Mouse (Mus musculus) limb, embryonic 14.5 days (tissue): ENCODE results near the gene Scrn1. TPM values are rescaled to one million over a fixed set of nuclear protein-coding genes. Genes with fewer than 3 reads are reported as not detected.

Source experiments
- ATAC-seq: fragments of 200-750 bp; cut with Nextera tagmentation; 2 replicates; pipeline ENCODE4 v1.8.0; 2017; ENCODE audit warnings: low read depth, moderate number of reproducible peaks, moderate TSS enrichment; ENCODE audit not compliant: low FRiP score
- DNase-seq: peaks from one replicate; pipeline ENCODE4 v3.0.0-alpha.2; 2015; ENCODE audit warnings: low spot score
- H3K27ac ChIP-seq: fragments of 300-500 bp; sonication (generic); replicated peaks from 2 replicates; pipeline ENCODE4 v1.5.1; 2014; ENCODE audit warnings: low read depth, mild to moderate bottlenecking, low read length, moderate library complexity, mixed read lengths
- H3K27me3 ChIP-seq: fragments of 300-500 bp; sonication (generic); 2 replicates; pipeline ENCODE4 v1.6.1; 2014; ENCODE audit warnings: low read length, mixed read lengths; ENCODE audit not compliant: control insufficient read depth, insufficient read depth
- H3K36me3 ChIP-seq: fragments of 300-500 bp; sonication (generic); 2 replicates; pipeline ENCODE4 v1.6.1; 2014; ENCODE audit warnings: mild to moderate bottlenecking, low read length, moderate library complexity, mixed read lengths; ENCODE audit not compliant: control insufficient read depth, insufficient read depth
- H3K4me1 ChIP-seq: fragments of 300-500 bp; sonication (generic); 2 replicates; pipeline ENCODE4 v1.6.1; 2014; ENCODE audit warnings: antibody characterized with exemption, low read length, mixed read lengths; ENCODE audit not compliant: control insufficient read depth, insufficient read depth
- H3K4me2 ChIP-seq: fragments of 300-500 bp; sonication (generic); replicated peaks from 2 replicates; pipeline ENCODE4 v1.6.1; 2014; ENCODE audit warnings: low read depth, mild to moderate bottlenecking, low read length, moderate library complexity; ENCODE audit not compliant: severe bottlenecking
- H3K4me3 ChIP-seq: fragments of 300-500 bp; sonication (generic); replicated peaks from 2 replicates; pipeline ENCODE4 v1.5.1; 2014; ENCODE audit warnings: low read length
- H3K9ac ChIP-seq: fragments of 300-500 bp; sonication (generic); 2 replicates; pipeline ENCODE4 v1.6.1; 2014; ENCODE audit warnings: mild to moderate bottlenecking, low read depth, low read length, moderate library complexity; ENCODE audit not compliant: severe bottlenecking
- H3K9me3 ChIP-seq: fragments of 300-500 bp; sonication (generic); 2 replicates; pipeline ENCODE4 v1.6.1; 2016; ENCODE audit warnings: low read length; ENCODE audit not compliant: control insufficient read depth
- POLR2A ChIP-seq: fragments of 200-500 bp; IDR thresholded peaks from 2 replicates; pipeline ENCODE4 v1.8.0; 2012; ENCODE audit warnings: inconsistent platforms, mild to moderate bottlenecking, moderate library complexity, borderline replicate concordance; ENCODE audit not compliant: insufficient read depth, insufficient read length; ENCODE audit errors: extremely low read depth
- WGBS: fragments of 180-500 bp; shearing (Covaris S2); extraction: QIAGEN DNeasy Blood & Tissue Kit; methylation state at CpG from one replicate; pipeline ENCODE4 v1.1.7; 2014; 5-methylcytosine and 5-hydroxymethylcytosine counted together
- polyA plus RNA-seq, 2 experiments: library from polyadenylated mRNA; depleted of rRNA in 1 of 2; stranded (reverse) in 1 of 2; unstranded in 1 of 2; fragments of >200 nt; fragmentation: Nextera tagmentation in 1 of 2; extraction: Ambion mirVana in 1 of 2; gene quantifications; 2 replicates each; pipeline versions ENCODE4 v1.2.1 to v1.2.3; 2012 to 2014

The Scrn1 gene
- polyA plus RNA-seq, 2 experiments = 6.3 to 8.0 TPM

DNA sequence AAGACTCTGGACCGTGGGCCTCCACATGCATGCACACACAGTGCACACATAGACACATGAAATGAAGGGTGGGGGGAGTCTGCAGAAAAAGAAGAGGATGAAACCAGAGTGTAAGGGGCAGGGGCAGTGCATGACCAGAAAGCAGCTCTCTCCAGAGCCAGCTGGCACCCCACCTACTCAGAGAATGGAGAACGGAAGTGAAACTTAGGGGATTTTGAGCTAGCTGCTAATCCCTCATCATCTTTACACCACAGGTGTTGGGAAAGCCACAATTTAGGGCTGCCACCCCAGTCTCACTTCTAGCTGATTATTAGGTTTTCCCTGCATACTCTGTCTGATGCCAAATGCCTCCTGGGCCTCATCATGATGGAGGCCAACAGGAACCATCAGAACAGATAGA lies 36.1 kb downstream of the Scrn1 start:
- H3K4me1 ChIP-seq = no peaks in the 10 kb centered on the region
- no peak for TF ChIP-seq POLR2A
- WGBS = 57% methylated on average over 2 of the region's 2 CpGs

GRCm38 (mm10) chr6:54528666-54529065 lies 37.6 kb downstream of the Scrn1 start:
- H3K27me3 ChIP-seq = no peaks in the 10 kb centered on the region
- DNase-seq (no peak), ATAC-seq (no peak)
- no peak overlapping the region for H3K27ac ChIP-seq
- no peaks in the 10 kb centered on the region for H3K4me1 ChIP-seq
- no peak for TF ChIP-seq POLR2A
- H3K9ac ChIP-seq = no peak overlapping the region
- 89% methylated on average over 8 of the region's 8 CpGs for WGBS
- no peaks in the 10 kb centered on the region for H3K9me3 ChIP-seq
- no peak overlapping the region for H3K4me3 ChIP-seq
- no peak overlapping the region for H3K4me2 ChIP-seq
- no peaks in the 10 kb centered on the region for H3K36me3 ChIP-seq

More for the DNA sequence above, 36.1 kb downstream of the Scrn1 start:
- no peak overlapping the region for H3K4me2 ChIP-seq
- H3K9me3 ChIP-seq = no peaks in the 10 kb centered on the region
- no peak overlapping the region for H3K27ac ChIP-seq
- H3K9ac ChIP-seq = no peak overlapping the region
- H3K36me3 ChIP-seq = no peaks in the 10 kb centered on the region
- ATAC-seq (no peak), DNase-seq (no peak)
- no peak overlapping the region for H3K4me3 ChIP-seq
- no peaks in the 10 kb centered on the region for H3K27me3 ChIP-seq

DNA sequence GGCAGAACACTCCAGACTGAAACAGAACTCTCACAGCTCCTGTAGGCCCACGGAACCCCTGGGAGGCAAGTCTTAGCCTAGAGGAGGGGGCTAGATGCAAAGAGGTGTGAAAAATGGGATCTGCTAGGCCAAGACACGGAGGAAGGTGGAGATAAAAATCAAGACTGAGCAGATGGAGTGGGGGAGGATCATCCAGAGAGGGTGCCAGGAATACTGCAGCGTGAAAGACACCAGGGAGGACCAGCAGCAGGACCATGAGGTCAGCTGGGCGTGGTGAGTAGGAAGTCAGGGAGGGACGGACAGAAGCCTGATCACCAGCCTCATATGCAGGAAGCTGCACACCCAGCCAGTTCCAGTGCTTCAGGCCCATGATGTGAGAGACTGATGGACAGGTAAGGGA lies 47.5 kb downstream of the Scrn1 start:
- Histone ChIP-seq H3K4me1 (no peaks in the 10 kb centered on the region), H3K9ac (no peak overlapping the region), H3K27ac (no peak overlapping the region), H3K4me2 (no peak overlapping the region), H3K9me3 (no peaks in the 10 kb centered on the region), H3K27me3 (no peaks in the 10 kb centered on the region), H3K36me3 (no peaks in the 10 kb centered on the region), H3K4me3 (no peak overlapping the region)
- no peak for TF ChIP-seq POLR2A
- no peak for ATAC-seq
- no peak for DNase-seq
- WGBS = 67% methylated on average over 5 of the region's 5 CpGs

- H3K9ac ChIP-seq = no peak overlapping the region
- no peaks in the 10 kb centered on the region for H3K36me3 ChIP-seq
- ATAC-seq (no peak), DNase-seq (no peak)
- no peaks in the 10 kb centered on the region for H3K4me1 ChIP-seq
- H3K27ac ChIP-seq = no peak overlapping the region
- no peak overlapping the region for H3K4me2 ChIP-seq
- H3K27me3 ChIP-seq = no peaks in the 10 kb centered on the region
- 79% methylated on average over 2 of the region's 2 CpGs for WGBS
- H3K4me3 ChIP-seq = no peak overlapping the region
- no peaks in the 10 kb centered on the region for H3K9me3 ChIP-seq
- TF ChIP-seq POLR2A = no peak
Measured at GRCm38 (mm10) chr6:54516512-54517134, 49.7 kb downstream of the Scrn1 start.

- Histone ChIP-seq H3K9ac (no peak overlapping the region), H3K4me3 (no peak overlapping the region), H3K27ac (no peak overlapping the region), H3K4me1 (peaks cover 10% of the 10 kb centered on the region), H3K9me3 (no peaks in the 10 kb centered on the region), H3K36me3 (no peaks in the 10 kb centered on the region), H3K4me2 (no peak overlapping the region), H3K27me3 (no peaks in the 10 kb centered on the region)
- 65% methylated on average over 2 of the region's 2 CpGs for WGBS
- ATAC-seq (no peak), DNase-seq (no peak)
- no peak for TF ChIP-seq POLR2A
Measured at GRCm38 (mm10) chr6:54512256-54512655, 54.0 kb downstream of the Scrn1 start.
